Mouse (Mus musculus) heart, postnatal 4 days (tissue): ENCODE measurements around the gene Hs3st1. TPM values are rescaled to one million over a fixed set of nuclear protein-coding genes. Genes with fewer than 3 reads are reported as not detected.
"Not testable (repeated sequence)": the region's sequence is repeated elsewhere in the genome, so short reads cannot be mapped to it uniquely, and the experiment has no call there.

Experiments
- DNase-seq: peaks from one replicate; pipeline ENCODE4 v3.0.0; 2021
- total RNA-seq, 2 experiments: library from RNA; stranded (reverse); gene quantifications; 2 replicates each; pipeline ENCODE4 v1.2.3; 2021

Gene Hs3st1
- 1 to 10 TPM; 7.5 to 9.5 TPM for total RNA-seq

DNA sequence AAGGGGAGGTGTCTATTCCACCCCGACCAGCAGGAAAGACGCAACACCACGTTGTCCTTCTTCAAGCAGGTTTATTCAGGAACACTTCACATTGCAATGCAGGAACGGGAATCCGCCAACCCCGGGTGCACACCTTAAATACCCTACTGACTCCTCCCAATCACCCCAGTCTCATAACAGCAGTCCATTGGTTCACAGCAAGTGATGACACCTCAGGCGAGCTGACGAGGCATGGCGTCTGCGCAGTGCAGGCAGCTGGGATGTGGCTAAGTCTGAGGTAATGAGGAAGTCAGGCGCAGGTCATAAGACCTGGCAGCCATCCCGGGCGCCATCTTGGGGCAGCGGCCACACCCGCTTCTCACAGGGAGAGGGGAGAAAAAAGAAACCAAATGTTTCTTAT lies at the start of gene Hs3st1:
Gene Hs3st1 (minus strand): TSS at position 101 of the 400 bp plus-strand sequence.
- not testable (repeated sequence) for DNase-seq

DNA sequence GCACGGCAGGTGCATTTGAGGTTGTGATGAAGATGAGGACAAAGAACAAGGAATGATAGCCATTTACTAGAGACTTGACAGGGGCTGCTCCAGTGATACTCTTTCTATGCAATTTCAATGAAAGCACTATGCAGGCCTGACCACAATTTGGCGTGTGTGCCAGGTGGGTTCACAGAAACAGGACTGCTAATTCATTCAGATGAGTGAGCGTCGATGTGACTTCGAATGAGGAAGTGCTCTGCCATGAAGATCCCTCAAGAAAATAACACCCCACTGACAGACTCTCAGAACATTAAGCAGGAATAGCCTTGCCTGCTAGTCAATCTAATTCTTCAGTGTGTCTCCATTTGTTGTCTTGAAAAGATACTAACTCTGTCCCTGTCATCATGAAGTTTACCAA lies 49.4 kb upstream of the Hs3st1 start:
- no peak for DNase-seq

DNA sequence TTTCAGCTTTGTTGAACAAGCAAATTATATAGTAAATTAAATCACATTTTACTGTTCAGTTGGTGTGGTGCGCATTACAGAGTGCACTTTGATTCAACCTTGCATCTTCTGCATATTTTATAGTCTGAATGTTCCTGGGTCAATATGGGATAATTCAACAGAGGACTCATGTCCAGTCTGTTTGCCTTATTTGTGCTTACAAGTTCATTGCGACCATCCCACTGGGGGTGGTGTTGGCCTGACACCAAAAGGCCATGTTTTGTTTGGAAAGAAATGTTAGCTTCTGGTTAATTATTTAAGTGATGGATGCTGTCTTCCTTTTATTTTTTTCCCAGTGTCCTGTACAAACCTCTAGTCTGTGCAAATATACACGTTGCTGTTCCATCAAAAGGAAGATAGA lies 48.7 kb upstream of the Hs3st1 start:
- DNase-seq = no peak

DNA sequence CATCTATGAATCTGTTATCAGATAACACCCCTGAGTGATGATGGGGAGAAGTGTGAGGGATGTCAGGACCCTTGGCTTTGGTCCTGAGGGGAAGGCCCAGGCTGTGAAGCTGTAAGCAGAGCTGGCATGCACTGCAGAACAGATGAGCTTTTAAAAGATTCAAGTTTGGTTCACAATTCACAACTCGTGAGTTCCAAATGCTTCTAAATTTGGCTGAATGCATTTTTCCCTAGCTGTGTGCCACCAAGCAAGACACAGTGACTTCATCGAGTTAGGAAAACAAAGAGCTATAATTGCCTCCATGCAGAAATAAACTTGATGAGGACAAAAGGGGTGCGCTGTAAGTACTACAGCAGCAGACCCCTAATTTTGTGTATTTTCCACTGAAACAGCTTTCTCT lies 48.2 kb upstream of the Hs3st1 start:
- no peak for DNase-seq

DNA sequence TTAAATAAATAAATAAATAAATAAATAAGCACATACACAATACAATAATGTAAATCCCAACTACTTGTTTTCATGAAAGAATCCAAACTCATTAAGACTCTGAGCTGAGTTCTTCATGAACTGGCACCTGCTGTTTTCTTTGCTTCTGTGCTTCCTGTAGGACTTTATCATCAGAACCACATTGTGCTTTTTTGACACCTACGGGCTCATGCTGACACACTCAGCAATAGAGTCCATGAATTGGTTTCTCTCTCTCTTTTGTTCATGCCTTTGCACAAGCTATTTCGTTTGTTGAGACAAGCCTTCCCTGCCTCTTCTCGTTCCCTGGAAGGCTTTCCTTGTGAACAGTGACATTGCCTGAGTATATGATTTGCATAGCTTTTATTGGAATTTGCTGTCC lies 46.8 kb upstream of the Hs3st1 start:
- no peak for DNase-seq

DNA sequence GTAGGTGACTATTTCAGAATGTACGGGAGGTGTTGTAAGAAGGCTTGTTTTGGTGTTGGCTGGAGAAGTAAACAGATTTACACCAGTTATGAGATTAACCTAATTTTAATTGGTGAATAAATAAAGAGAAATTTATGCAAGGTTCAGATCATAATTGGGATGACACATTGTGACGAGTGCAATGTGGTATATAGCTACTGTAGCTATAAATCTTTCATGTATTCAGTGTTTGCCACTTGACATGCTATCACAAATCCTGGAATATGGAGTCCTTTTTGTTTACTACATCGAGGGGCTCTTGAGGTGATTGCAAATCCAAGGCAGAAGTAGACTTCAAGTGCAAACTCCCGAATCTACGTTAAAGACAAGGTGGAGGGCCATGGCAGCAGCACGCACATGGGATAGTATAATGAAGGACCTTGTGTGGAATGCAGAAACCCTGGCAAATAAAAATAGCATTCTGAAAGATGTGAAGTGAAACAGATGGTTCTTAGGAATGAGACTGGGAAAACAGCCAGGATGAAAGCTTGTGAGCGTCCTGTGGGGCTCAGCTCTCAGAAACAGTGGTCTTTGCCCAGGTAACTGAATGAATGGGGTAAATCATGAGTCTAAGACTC lies 21.9 kb upstream of the Hs3st1 start:
- peak; percentile 10 for DNase-seq

DNA sequence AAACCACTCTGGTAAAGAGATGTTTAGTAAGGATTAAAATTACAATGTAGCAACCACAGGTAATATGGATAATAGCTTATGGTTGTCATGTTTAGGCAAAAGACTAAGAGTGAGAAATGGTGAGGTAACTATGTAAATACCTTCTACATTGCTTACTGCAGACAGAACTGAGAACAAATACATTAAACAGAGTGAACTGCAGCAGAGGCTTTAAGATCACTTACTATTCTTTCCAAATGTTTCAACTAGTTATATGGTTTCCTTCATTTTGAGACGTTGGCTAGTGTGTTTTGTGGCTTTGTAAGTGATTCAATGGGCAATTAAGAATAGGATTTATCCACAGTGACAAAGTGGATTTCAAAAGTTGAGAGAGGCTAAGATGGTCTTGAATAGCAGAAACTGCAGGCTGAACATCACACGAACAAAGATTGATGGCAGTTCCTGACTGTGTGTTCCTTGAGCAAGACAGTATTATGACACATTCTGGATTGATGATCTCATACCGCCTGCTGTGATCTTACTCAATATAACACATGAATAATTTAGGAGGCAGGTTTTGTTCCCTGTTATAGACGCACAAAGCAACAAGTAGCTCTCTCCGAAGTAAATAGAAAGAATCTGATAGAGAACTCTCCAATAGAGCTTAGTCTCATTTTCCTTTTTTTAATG lies 16.5 kb upstream of the Hs3st1 start:
- DNase-seq = no peak

DNA sequence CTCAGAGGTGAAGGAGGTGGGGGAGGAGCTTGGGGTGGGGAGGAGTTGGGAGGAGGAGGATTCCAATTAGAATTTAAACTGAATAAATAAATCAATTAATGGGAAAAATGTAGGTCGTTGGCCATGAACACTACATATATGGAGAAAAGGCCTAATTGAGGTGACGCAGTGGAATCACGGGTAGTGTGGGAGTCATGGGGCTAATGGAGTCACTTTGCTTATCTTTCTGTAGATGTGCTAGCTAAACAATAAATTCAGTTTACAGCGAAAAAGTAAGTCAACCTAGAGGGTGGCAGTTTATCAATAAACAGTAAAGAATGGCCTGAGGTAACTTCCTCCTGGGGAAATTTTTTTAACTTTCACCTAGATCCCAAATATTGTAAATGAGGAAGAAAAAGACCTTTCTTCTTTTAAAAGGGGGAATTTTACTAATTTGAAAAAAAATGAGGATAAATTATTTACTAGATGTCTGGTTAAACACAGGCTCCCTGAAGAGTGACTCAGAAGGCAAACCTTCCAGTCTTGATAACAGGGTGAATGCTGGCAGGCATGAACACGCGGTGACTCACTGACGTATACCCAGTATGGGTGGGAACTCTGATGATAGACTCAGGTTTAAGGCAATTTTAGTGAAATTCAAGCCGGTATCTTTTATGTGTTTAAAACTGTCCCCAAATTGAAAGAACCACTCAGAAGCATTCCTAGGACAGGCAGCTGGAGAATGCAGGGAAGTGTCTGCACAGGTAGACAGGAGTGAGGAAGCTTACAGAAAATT lies 6.6 kb upstream of the Hs3st1 start:
- peak; percentile 8 for DNase-seq

DNA sequence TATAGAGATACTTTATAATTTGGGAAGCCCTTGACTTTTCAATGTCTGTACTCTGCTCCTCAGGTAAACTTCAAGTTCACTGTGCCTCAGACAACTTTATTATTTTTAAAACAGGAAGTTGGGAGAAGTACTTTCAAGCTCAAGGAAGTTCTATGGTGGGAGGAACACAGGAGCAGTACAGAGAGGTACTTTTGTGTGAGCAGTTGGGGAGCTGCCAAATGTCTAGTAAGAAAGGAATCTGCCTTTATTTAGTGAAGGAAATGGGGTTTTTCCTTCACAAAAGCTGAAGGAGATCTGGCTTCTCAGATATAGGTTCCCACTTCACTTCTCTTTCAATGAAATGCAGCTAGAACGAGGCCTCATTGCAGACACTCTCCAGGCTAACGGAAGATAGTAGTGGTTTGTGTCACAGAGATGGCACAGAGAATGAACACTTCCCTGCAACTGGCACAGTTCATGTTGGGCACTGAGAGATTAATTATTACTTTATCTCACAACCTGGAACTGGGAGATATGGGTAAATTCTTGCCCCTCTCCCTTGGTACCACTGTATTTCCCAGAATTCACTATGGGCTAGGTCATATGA lies 3.7 kb upstream of the Hs3st1 start:
- peak; percentile 18 for DNase-seq

DNA sequence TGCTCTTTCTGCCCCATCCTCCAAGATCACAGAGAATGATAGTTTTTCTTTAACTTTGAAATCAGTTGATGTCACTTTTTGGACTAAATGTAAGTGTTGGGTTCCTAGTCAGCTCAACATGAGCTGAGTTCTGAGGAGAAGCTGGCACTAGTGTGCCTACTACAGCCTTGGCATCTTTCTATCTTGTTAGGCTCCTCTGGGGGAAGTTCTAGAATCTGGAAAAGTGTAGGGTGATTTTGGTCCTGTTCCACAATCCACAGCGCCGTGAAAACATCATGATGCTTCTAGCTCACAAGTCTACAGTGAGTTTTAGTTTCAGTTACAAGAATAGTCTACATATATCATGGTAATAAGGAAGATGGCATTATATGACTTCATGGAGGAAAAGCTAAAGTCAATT lies 18.4 kb downstream of the Hs3st1 start:
- DNase-seq = no peak

DNA sequence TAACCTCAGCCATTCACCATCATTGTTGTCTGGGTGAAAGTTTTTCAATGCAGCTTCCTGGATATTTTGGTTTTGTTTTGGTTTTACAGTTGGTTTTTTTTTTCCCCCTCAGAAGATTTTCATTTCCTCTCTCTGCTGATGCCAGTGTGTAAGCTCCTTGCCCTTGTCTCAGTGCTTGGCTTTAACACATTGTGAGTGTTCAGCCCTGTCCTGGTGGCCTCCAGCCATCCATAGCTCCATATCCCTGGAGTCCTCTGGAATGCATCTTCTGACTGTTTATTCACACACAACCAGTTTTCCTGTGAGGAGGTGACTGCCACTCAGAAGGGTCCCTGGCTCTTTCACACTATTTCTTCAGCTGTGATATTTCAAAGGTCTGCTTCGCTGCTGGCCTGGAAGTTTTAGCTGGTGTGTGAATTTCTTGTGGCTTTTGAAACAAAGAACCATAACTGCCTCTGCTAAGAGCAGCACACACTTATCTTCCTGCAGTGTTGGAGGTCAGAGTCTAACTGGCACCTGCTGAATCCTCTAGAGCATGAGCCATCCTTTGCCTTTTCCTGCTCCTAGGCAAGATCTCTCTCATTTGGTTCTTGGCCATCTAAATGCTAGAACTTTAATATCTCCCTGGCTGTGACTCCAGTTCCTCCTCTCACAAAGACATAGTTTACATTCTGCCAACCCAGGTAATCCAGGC lies 21.4 kb downstream of the Hs3st1 start:
- no peak for DNase-seq

DNA sequence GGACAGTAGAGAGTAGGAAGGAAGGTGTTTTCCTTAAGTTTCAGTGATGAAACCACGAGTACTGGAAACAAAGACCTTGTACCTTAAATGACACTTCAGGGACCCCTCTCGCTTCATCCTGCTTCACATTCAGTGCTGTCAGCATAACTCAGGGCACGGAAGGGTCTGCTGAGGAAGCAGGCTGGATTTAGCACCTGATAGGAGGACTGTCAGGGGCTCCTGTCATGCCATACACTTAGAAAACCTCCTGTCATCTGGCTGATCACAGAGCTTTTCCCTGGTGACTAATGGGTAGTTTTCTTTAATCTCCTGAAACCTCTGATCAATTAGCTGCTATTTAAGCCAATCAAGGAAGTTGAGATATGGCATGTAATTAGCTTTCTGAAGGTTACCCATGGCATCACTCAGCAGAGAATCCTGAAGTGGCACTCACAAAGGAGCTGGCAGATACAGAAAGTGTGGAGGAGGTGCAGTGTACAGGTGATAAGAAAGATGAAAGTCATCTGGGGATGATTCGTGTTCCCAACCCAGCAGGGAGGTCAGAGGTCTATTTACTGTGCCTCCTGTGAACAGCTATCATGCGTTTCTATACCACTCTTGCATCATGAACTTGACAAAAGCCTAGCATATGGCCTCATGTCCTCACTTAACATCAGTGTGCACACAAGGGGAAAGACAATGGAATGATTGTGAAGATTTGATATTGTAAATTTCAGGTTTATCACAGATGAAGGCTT lies 22.1 kb downstream of the Hs3st1 start:
- DNase-seq = no peak

DNA sequence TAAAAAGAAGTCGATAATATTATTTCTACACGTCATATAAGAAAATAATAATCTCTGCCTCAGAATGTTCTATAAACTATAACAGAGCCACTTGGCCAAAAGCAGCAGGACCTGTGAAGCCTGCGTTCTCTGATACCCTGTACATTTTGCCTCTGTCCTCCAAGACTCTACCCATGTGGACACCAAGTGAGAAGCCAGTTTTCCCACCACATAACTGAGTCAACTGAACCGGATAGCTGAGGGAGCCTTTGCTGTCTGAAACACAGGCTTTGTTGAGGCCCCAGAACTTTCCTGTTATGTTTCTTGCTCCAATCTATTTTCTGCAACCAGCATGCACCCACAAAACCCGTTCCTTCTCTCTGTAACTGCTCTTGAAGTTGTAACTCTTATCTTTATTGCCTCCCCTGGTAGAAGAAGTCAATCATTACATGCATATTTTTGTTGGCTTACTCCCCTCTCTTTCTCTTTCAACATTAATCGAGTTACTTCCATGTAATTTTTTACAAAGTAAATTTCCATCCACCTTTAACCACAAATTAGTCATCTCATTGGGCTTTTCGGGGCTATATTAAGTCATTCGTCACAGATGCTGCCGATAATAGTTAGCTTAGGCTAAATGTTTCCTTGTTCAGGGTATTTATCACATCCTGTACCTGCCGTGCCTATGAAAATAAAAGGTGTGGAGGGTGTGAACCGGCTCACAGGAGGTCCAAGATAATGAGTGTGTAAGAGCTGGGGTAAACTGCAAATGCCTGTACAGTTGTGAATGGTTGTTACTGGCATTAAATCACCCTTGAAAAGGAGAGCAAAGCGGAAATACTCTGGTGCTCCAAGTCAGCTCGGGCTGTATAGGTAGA lies 39.4 kb downstream of the Hs3st1 start:
- no peak for DNase-seq

DNA sequence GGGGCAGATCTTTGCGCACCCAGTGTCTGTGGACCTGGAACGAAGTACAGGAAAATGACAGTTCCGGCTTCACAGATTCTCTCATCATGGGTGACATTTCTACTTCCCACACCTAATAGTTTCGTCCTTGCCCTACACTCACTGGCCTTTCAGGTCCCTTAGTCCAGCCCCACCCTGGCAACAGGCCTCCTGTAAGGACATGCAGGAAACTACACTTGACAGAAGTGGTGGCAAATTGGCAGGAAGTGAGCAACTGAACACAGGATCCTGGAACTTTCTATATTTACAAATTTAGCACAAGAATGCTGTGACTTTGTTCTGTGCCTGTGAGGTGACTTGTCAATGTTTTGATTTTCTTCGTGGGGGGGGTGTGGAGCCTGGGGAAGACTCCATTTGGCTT lies 40.1 kb downstream of the Hs3st1 start:
- DNase-seq = peak; percentile 3

DNA sequence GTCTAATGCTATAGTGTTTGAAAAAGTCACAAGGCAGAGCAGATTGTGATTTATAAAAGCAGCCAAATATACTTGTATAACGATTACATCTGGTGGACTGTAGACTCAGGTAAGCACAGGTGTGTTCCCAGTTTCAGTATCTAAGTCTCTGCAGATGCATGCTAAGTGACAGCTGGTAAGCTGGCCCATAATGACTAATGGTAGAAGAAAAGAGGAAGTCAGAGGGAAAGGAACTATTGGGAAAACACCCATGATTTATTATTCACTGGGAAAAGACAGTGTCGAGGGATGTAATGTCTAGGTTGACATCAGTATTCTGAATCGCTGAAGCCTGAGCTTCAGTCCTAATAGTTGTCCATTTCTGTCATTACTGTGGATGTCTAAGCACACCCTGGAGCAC lies 49.7 kb downstream of the Hs3st1 start:
- no peak for DNase-seq

DNA sequence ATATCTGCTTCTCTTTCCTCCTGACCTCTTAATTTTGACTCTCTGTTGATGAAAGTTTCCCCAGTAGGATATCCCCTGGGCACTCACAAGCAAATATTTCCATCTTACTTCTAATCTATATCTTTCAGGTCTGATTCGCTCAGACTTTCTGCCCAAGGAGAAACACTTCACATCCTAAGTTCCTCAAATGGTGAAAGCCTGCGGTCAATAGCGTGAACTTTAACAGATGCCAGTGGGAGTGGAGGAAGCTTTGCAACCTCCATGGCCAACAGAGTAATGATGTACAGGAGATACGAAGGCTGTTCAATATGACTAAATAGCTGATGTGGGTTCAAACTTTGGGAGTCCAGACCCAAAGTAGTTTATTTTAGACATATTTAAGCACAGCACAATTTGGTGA lies 94.4 kb downstream of the Hs3st1 start:
- DNase-seq = no peak

DNA sequence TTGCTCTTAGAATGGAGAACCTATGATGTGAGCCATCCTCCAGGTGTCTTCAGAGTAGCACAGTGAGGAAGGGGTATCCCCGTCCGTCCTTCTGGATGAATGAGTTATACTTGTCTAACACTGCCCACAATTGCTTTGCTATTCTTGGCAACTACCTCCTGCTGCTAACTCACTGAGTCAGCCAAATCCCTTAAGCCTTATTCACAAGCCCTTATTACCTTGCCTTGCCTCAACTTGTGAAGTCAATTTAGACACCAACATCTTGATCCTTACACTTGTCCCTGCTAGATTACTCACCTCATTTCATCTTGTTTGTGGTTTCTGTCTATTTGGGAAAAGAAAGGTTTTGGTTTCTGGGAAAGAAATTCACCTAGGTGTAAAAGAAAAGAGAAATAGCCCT lies 95.9 kb downstream of the Hs3st1 start:
- DNase-seq = no peak

DNA sequence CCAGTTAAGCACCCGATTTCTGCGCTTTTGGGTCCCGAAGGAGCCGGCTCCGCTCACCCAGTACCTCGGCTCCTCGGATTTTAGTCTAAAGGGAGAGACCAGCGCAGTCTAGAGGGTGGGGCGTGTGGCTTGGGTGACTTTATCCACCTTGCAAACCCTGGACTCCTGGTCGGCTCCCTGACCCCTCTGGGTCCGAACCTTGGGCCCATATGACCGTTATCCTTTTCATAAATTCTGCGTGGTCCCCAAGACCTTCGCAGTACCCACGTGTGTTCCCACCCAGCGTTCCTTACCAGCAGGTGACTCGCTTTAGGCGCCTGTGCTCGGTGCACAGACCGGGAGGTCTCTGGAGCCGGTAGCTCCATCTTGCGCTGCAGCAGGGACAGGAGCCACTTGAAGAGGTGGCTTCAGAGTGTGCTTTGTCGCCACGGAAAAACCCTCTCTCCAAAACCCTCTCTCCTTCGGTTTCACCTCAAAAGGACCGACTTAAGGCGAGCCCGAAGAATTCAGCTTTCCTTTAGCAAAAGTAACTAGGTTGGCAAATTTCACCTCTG lies 110.4 kb downstream of the Hs3st1 start:
- peak; percentile 14 for DNase-seq

DNA sequence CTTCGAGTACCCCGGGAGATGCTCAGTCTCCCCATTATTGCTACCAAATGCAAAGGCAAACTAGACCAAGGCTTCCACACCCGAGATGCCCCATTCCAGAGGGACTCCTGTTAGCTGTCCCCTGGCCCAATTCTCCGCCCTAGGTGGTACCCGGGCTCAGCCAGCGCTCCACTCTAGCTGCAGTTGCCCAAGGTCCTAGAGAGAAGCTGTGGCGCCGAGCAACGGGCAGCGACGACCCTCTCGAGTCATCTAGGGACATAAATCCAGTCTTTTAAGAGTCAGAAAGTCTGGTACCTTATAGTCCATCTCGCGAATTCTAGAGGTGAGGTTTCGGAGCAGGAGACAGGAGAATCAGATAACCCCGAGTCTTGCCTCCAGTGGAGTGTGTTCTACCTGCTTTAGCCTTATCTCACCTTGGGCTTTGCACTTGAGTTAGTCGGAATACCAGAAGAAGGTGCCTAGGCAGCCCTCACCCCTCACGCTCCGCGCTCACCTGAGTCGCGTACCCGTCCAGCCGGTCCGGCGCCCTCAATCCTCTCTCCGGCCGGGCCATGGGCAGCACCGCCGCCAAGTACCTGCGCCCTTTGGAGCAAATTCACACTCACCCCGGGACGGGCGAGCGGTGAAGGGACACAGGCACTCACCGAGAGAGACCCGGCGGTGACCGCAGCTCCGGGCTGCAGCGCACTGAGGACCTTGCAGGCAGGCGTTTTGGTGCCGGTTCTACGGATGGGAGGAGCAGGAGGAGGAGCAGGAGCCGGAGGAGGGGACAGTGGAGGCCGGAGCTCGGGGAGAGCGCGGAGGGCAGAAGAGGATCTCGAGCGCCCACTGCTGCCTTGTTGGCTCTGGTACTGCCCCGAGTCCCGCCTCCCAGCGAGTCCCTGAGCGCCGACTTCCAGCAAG lies 111.1 kb downstream of the Hs3st1 start:
- peak; percentile 91 for DNase-seq
